Mouse (Mus musculus): Measurements from ENCODE around the gene Troap. TPM values are rescaled to one million over a fixed set of nuclear protein-coding genes. Genes with fewer than 3 reads are reported as not detected.

Troap gene
- polyA plus RNA-seq, 1 experiment from 2014 or later = 2.4 TPM

DNA sequence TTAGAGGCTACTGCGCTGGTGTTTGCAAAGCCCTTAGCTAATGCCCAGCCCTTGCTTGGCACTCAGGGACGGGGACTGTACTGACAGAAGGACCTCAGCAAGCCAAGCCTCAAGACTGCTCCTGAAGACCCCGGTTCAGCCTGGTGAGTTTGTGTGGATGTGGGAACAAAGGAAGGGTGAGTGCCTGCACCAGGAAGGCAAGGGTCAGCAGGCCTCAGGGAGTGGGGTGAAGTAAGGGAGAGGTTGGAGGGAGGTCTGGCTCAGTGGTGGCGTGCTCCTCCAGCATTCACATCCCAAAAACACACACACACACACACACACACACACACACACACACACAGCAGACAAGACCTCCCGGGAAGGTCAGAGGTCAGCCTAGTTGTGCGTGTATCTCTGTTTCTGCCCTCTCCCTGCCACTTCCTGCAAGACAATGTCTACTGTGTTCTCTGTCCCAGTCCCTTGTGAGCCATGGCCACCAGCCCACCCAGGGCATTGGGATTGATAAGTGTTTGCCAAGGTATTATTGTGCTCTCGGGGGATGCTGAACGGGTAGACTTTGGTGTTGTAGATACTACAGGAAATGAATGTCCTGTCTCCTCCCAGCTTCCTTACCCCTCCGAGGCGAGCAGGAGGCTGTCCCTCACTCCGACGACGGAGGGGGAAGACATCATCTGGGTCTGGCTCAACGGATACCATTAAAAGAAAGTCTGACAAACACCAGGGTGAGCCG, 4.0 kb downstream of the Troap start:
- H3K4me1 ChIP-seq (ENCODE audit: control insufficient read depth, insufficient read depth, low read length) = peaks cover 9% of the 10 kb centered on the region; the same call in 1 of the 2 replicates
- H3K4me3 ChIP-seq (ENCODE audit: low read depth, low read length) = no peak overlapping the region
- no peak for ATAC-seq (ENCODE audit: low read depth)
- no peak overlapping the region for H3K27ac ChIP-seq (ENCODE audit: low read depth, low read length)
- H3K9me3 ChIP-seq (ENCODE audit: control insufficient read depth, low read length) = no peaks in the 10 kb centered on the region
- H3K9ac ChIP-seq (replicated peaks; ENCODE audit: low read depth, low read length) = no peak overlapping the region
- H3K27me3 ChIP-seq (ENCODE audit: control insufficient read depth, insufficient read depth, low read length) = no peaks in the 10 kb centered on the region
- WGBS = 80% methylated on average over 15 of the region's 15 CpGs
- H3K4me2 ChIP-seq (ENCODE audit: low read depth, low read length) = no peak overlapping the region
- H3K36me3 ChIP-seq (ENCODE audit: control insufficient read depth, insufficient read depth, low read length) = no peaks in the 10 kb centered on the region

- 82% methylated on average over 3 of the region's 3 CpGs for WGBS
- no peak overlapping the region for H3K4me2 ChIP-seq (ENCODE audit: low read depth, low read length)
- ATAC-seq (ENCODE audit: low read depth) = no peak
- H3K9ac ChIP-seq (replicated peaks; ENCODE audit: low read depth, low read length) = no peak overlapping the region
- no peak overlapping the region for H3K27ac ChIP-seq (ENCODE audit: low read depth, low read length)
- no peak overlapping the region for H3K4me3 ChIP-seq (ENCODE audit: low read depth, low read length)
- peaks cover 4% of the 10 kb centered on the region; the same call in 1 of the 2 replicates for H3K4me1 ChIP-seq (ENCODE audit: control insufficient read depth, insufficient read depth, low read length)
- H3K9me3 ChIP-seq (ENCODE audit: control insufficient read depth, low read length) = no peaks in the 10 kb centered on the region
- no peaks in the 10 kb centered on the region for H3K27me3 ChIP-seq (ENCODE audit: control insufficient read depth, insufficient read depth, low read length)
- no peaks in the 10 kb centered on the region for H3K36me3 ChIP-seq (ENCODE audit: control insufficient read depth, insufficient read depth, low read length)
Measured at GRCm38 (mm10) chr15:99079804-99080203, 5.4 kb downstream of the Troap start.

DNA sequence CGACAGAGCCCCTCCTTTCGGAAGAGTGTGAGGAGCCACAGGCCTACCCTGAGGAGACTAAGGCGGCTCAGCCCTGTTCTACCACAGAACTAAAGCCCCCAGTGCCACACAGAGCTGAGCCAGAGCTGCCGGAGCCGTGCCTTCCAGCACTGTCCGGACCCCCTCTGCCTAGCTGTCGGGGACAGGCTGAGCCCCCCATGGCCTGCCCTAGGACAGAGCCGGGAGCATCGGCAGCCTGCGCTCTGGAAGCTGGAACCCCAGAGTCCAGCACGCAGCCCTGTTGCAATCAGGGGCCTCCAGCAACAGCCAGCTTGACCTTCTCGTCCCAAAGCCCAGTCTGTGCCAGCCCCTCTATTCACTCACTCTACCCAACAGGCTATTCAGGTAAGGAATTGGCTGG, 7.9 kb downstream of the Troap start:
- H3K4me3 ChIP-seq (ENCODE audit: low read depth, low read length) = no peak overlapping the region
- no peaks in the 10 kb centered on the region for H3K4me1 ChIP-seq (ENCODE audit: control insufficient read depth, insufficient read depth, low read length)
- peaks cover 23% of the 10 kb centered on the region for H3K27me3 ChIP-seq (ENCODE audit: control insufficient read depth, insufficient read depth, low read length)
- ATAC-seq (ENCODE audit: low read depth) = no peak
- no peak overlapping the region for H3K27ac ChIP-seq (ENCODE audit: low read depth, low read length)
- no peak overlapping the region for H3K9ac ChIP-seq (replicated peaks; ENCODE audit: low read depth, low read length)
- no peak overlapping the region for H3K4me2 ChIP-seq (ENCODE audit: low read depth, low read length)
- no peaks in the 10 kb centered on the region for H3K36me3 ChIP-seq (ENCODE audit: control insufficient read depth, insufficient read depth, low read length)
- H3K9me3 ChIP-seq (ENCODE audit: control insufficient read depth, low read length) = no peaks in the 10 kb centered on the region
- 95% methylated on average over 12 of the region's 12 CpGs for WGBS

DNA sequence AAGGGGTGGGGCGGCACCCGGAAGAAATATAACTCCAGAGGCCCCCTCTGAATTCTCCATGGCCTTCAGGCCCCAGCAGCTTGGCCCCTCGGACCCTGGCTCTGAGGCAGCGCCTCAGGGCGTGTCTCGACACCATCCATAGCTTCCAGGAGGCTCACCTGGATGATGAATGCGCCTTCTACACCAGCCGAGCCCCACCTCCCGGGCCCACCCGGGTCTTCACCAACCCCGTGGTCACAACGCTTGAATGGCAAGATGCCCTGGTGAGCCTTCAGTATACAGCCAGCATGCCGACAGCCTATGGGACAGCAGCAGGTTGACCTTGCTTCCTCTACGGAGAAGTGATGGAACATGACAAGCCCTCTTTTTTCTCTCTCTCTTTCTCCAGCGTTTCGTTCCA, 8.5 kb downstream of the Troap start:
- H3K4me1 ChIP-seq (ENCODE audit: control insufficient read depth, insufficient read depth, low read length) = no peaks in the 10 kb centered on the region
- H3K9ac ChIP-seq (replicated peaks; ENCODE audit: low read depth, low read length) = no peak overlapping the region
- no peak for ATAC-seq (ENCODE audit: low read depth)
- H3K36me3 ChIP-seq (ENCODE audit: control insufficient read depth, insufficient read depth, low read length) = no peaks in the 10 kb centered on the region
- H3K9me3 ChIP-seq (ENCODE audit: control insufficient read depth, low read length) = no peaks in the 10 kb centered on the region
- no peak overlapping the region for H3K4me2 ChIP-seq (ENCODE audit: low read depth, low read length)
- H3K27me3 ChIP-seq (ENCODE audit: control insufficient read depth, insufficient read depth, low read length) = peaks cover 27% of the 10 kb centered on the region
- H3K4me3 ChIP-seq (ENCODE audit: low read depth, low read length) = no peak overlapping the region
- H3K27ac ChIP-seq (ENCODE audit: low read depth, low read length) = no peak overlapping the region
- WGBS = 94% methylated on average over 16 of the region's 16 CpGs

- Histone ChIP-seq H3K4me3 (ENCODE audit: low read depth, low read length) (no peak overlapping the region), H3K9ac (replicated peaks; ENCODE audit: low read depth, low read length) (no peak overlapping the region), H3K4me2 (ENCODE audit: low read depth, low read length) (no peak overlapping the region), H3K27ac (ENCODE audit: low read depth, low read length) (no peak overlapping the region), H3K9me3 (ENCODE audit: control insufficient read depth, low read length) (no peaks in the 10 kb centered on the region), H3K36me3 (ENCODE audit: control insufficient read depth, insufficient read depth, low read length) (no peaks in the 10 kb centered on the region), H3K27me3 (ENCODE audit: control insufficient read depth, insufficient read depth, low read length) (peaks cover 29% of the 10 kb centered on the region), H3K4me1 (ENCODE audit: control insufficient read depth, insufficient read depth, low read length) (peaks cover 3% of the 10 kb centered on the region; the same call in 1 of the 2 replicates)
- no peak for ATAC-seq (ENCODE audit: low read depth)
- 71% methylated on average over 9 of the region's 9 CpGs for whole genome bisulfite sequencing
Measured at GRCm38 (mm10) chr15:99083258-99083657, 8.9 kb downstream of the Troap start.

DNA sequence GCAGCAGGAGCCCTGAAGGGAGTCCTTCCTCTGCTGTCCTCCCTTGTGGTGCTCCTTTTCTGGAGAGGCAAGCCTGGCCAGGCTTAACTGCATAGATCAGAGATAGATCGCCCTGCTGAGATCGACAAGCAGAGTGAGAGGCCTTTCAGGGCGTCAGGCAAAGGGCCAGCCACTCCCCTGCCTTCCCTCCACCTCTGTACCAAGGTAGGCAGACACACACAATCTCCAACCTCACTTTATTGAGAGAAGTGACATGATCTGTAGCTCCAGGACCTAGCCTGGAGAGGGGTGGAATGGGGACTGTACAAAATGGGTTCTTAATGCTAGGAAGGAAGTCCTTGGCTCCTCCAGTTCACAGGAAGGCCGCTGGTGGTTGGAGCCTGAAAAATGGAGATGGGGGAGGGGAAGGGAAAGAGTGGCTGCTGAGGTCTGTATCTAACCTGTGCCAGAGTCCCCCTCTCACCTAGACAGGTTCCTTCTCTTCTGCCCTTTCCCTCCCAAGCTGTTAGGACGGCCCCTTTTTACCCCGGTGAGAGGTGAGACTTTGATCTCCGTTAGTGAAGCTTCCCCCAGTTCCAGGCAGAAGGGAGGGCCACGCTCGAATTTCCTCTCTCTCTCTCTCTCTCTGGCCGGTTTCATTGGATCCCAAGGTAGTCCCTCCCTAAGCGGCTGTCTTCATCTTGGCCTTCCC, 9.6 kb downstream of the Troap start:
- Histone ChIP-seq H3K4me3 (ENCODE audit: low read depth, low read length) (no peak overlapping the region), H3K27me3 (ENCODE audit: control insufficient read depth, insufficient read depth, low read length) (peaks cover 36% of the 10 kb centered on the region), H3K27ac (ENCODE audit: low read depth, low read length) (no peak overlapping the region), H3K4me2 (ENCODE audit: low read depth, low read length) (no peak overlapping the region), H3K9ac (replicated peaks; ENCODE audit: low read depth, low read length) (no peak overlapping the region), H3K36me3 (ENCODE audit: control insufficient read depth, insufficient read depth, low read length) (no peaks in the 10 kb centered on the region), H3K9me3 (ENCODE audit: control insufficient read depth, low read length) (no peaks in the 10 kb centered on the region), H3K4me1 (ENCODE audit: control insufficient read depth, insufficient read depth, low read length) (peaks cover 9% of the 10 kb centered on the region; the same call in 1 of the 2 replicates)
- ATAC-seq (ENCODE audit: low read depth) = no peak
- WGBS = 9% methylated on average over 11 of the region's 11 CpGs

- H3K4me1 ChIP-seq (ENCODE audit: control insufficient read depth, insufficient read depth, low read length) = peaks cover 11% of the 10 kb centered on the region; the same call in 1 of the 2 replicates
Measured at GRCm38 (mm10) chr15:99084618-99085017, 10.2 kb downstream of the Troap start.

GRCm38 (mm10) chr15:99085997-99086396, 11.6 kb downstream of the Troap start:
- Histone ChIP-seq H3K4me3 (ENCODE audit: low read depth, low read length) (no peak overlapping the region), H3K27ac (ENCODE audit: low read depth, low read length) (no peak overlapping the region), H3K9ac (replicated peaks; ENCODE audit: low read depth, low read length) (no peak overlapping the region), H3K9me3 (ENCODE audit: control insufficient read depth, low read length) (no peaks in the 10 kb centered on the region), H3K36me3 (ENCODE audit: control insufficient read depth, insufficient read depth, low read length) (no peaks in the 10 kb centered on the region), H3K4me2 (ENCODE audit: low read depth, low read length) (no peak overlapping the region), H3K4me1 (ENCODE audit: control insufficient read depth, insufficient read depth, low read length) (peaks cover 11% of the 10 kb centered on the region; the same call in 1 of the 2 replicates), H3K27me3 (ENCODE audit: control insufficient read depth, insufficient read depth, low read length) (peaks cover 44% of the 10 kb centered on the region)
- 66% methylated on average over 4 of the region's 4 CpGs for WGBS
- no peak for ATAC-seq (ENCODE audit: low read depth)

More at GRCm38 (mm10) chr15:99084618-99085017, 10.2 kb downstream of the Troap start:
- no peaks in the 10 kb centered on the region for H3K36me3 ChIP-seq (ENCODE audit: control insufficient read depth, insufficient read depth, low read length)
- H3K4me2 ChIP-seq (ENCODE audit: low read depth, low read length) = no peak overlapping the region
- ATAC-seq (ENCODE audit: low read depth) = no peak
- H3K4me3 ChIP-seq (ENCODE audit: low read depth, low read length) = no peak overlapping the region
- WGBS = 11% methylated on average over 19 of the region's 19 CpGs
- peaks cover 42% of the 10 kb centered on the region for H3K27me3 ChIP-seq (ENCODE audit: control insufficient read depth, insufficient read depth, low read length)
- H3K9ac ChIP-seq (replicated peaks; ENCODE audit: low read depth, low read length) = no peak overlapping the region
- H3K27ac ChIP-seq (ENCODE audit: low read depth, low read length) = no peak overlapping the region
- no peaks in the 10 kb centered on the region for H3K9me3 ChIP-seq (ENCODE audit: control insufficient read depth, low read length)
